Mouse (Mus musculus) hematopoietic stem cell, adult 5-6 weeks (primary cell): ENCODE results near the gene Gm10320. TPM values are rescaled to one million over a fixed set of nuclear protein-coding genes. Genes with fewer than 3 reads are reported as not detected.

Experiments used
- ATAC-seq, 2 experiments: fragments of 125-278 bp in 1 of 2; replicated peaks in 1 of 2; 2 replicates each; pipeline ENCODE4 v1.8.0; 2016 to 2017; ENCODE audit warnings: inconsistent platforms in 2 of 2, mild to moderate bottlenecking in 2 of 2, moderate number of reproducible peaks in 2 of 2, low read depth in 1 of 2, moderate TSS enrichment in 1 of 2; ENCODE audit not compliant: low FRiP score in 2 of 2, poor library complexity in 2 of 2, severe bottlenecking in 2 of 2, insufficient read depth in 1 of 2, low TSS enrichment in 1 of 2
- total RNA-seq: library from RNA; stranded (forward); fragments of 172-1452, 232-1000 nt; gene quantifications from 2 replicates; pipeline ENCODE4 v1.2.3, GENCODE M21; 2017

The Gm10320 gene
- total RNA-seq, 1 experiment from 2014 or later: not detected

DNA sequence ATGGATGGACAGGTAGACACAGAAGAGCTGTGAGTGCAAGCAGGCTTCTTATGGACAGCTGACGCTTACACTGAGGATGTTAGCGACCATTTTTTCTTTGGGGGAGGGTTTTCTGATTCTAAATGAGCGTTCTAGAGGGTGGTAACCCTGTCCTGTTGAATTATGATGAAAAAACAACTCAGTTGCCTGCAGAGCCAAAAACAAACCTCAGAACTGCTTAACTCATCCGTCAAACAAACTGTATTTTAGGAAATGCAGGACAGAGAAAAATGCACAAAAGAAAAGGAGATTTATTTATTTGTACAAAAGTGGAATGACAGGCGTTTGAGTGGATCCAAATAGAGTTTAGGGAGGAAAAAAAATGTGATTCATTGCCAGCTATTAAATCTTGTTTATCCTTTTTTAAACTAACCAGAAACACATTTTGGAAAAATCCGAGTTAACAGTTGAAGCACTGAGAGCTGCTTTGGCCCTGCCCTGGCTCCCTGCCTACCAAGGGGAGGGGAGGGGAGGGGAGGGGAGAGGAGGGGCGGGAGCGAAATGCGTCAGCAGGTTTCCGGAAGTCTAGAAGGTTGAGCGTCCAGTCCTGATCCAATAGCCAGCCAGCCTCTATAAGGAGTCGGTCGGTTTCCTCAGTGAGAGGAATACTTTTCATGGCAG, 51.4 kb downstream of the Gm10320 start:
- no peak for ATAC-seq

Other genes with a start within 250 kb of the Gm10320 start
- gene Utp15, start 229.0 kb downstream of the Gm10320 start, total RNA-seq: 44.9 and 45.7 TPM in 2 replicates
- gene Ankra2, start 228.9 kb downstream of the Gm10320 start, total RNA-seq: 18.8 and 22.5 TPM in 2 replicates
- not detected in 2 replicates for gene Gm21976, start 212.1 kb downstream of the Gm10320 start, total RNA-seq
- gene Btf3, start 175.0 kb downstream of the Gm10320 start, total RNA-seq: 1,706 and 2,199 TPM in 2 replicates
- gene Foxd1, start 137.8 kb downstream of the Gm10320 start, total RNA-seq: not detected in 2 replicates
- not detected in 2 replicates for gene Tmem174, start 145.4 kb upstream of the Gm10320 start, total RNA-seq
- 0.40 TPM in 1 of 2 replicates, not detected in the other for gene Tmem171, start 202.8 kb upstream of the Gm10320 start, total RNA-seq